Mouse (Mus musculus): ENCODE measurements around the gene A030005L19Rik.
"Not testable (repeated sequence)": the region's sequence is repeated elsewhere in the genome, so short reads cannot be mapped to it uniquely, and the experiment has no call there.

A030005L19Rik gene

DNA sequence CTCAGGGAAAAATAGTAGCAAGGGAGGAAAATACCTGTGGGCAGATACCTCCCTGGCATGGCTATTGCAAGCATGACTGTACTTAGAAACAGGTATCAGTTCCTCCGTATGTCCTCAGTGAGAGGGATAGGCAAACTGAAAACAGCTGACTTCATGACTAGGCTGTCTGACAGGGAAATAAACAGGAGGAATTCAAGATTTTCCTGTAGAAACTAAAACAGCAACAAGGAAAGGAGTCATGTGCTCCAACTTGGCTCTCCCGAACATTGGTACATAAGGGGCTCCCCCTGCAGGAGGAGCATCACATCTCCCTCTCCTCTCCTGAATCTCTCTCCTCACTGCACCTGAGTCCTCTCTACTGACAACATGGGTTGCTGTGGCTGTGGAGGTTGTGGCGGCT is at the start of gene A030005L19Rik:
Gene A030005L19Rik (plus strand): TSS at position 301 of the 400 bp plus-strand sequence.
- in situ Hi-C loops (cut with MboI; ENCODE audit: low pct_unique_long_range_greater_than_20kb in 1 of 2, low sequenced_read_pairs in 2 of 2, unreplicated experiment in 1 of 2) = no loop called here

DNA sequence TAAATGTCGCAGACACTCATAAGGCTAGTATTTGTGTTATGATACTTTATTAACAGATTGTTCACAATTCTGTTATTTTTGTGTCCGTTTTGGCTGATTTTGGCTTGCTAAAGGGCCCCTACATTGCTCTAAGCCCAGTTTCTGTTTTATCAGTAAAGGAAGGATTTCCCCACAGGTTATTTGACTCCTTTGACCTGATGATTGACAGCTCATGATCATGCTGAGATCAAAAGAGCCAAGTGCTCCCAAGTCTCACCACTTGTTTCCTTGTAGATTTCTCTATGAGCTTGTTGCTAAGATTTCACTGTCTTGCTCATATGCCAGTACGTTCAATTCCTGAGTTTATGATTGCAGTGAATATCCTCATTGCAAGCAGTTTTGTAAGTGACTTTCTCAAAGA is 42.9 kb upstream of the A030005L19Rik start:
- in situ Hi-C loops (cut with MboI; ENCODE audit: low pct_unique_long_range_greater_than_20kb in 1 of 2, low sequenced_read_pairs in 2 of 2, unreplicated experiment in 1 of 2) = no loop called here

DNA sequence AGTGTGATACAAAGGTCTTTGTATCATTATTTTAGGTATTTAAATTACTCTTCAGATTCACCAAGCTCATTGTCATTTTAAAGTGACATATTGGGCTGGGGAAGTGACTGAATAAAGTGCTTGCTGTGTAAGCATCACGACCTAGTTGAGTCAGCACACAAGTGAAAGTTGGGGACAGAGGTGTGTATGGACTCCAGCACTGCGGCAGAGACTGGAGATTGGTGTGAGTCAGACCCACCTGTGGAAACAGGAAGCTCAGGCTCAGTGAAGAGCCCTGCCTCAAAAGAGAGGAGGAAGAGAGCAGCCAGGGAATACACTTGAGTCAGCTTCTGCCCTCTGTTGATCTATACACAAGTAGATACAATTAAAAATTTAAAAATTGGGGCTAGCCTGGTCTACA is 34.0 kb upstream of the A030005L19Rik start:
- in situ Hi-C loops (cut with MboI; ENCODE audit: low pct_unique_long_range_greater_than_20kb in 1 of 2, low sequenced_read_pairs in 2 of 2, unreplicated experiment in 1 of 2) = no loop called here

DNA sequence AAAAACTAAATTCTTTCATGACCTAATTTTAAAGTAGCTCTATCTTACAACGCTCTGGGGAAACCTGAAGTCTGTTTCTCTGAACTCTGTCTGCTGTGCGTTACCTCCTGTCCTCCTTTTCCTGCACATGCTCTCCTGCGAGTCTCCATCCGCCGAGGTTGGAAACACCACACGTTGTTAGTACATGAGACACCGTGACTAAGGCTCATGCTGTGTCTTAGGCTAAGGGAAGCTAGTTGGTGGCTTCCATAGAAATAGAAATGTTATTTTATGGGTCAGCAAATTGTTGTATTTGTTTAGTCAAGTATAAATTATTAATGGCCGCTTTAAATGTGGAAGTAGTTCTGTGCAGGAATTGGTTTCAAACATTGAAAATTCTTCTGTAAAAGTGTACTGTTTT is 32.9 kb upstream of the A030005L19Rik start:
- in situ Hi-C loops (cut with MboI; ENCODE audit: low pct_unique_long_range_greater_than_20kb in 1 of 2, low sequenced_read_pairs in 2 of 2, unreplicated experiment in 1 of 2) = no loop called here

DNA sequence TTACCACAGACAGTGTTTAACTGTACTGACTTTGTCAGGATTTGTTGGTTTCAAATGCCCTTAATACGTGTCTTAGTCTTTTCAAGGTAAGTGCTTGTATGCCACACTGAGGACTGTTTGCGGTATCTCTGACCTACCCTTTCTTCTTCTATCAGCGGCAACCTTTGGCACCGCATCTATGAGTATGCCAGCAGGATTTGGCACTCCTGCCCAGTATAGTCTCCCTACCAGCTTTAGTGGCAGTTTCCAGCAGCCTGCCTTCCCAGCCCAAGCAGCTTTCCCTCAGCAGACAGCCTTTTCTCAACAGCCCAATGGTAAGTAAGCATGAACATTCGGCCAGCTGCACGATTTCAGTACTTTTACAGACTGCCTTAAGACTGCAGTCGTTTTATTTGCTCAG is 19.9 kb upstream of the A030005L19Rik start:
- in situ Hi-C loops (cut with MboI; ENCODE audit: low pct_unique_long_range_greater_than_20kb in 1 of 2, low sequenced_read_pairs in 2 of 2, unreplicated experiment in 1 of 2) = no loop called here

DNA sequence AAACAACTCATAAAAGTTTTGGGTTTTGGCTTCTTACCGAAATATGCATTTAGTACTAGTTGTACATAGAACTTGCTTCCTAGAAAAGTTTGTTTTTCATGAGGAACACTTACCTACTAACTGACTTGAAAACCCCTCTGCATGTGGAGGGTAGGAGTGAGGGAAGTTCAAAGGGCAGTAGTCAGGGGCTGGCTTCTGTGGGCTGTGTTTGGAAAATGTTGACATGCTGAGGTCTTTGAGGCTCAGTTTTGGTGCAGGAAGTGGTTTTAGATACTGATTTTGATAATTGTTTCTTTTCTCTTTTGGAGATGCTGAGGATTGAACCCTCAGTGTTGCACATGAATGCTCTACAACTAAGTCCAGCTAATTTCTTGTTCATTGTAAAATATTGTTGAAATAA is 12.6 kb upstream of the A030005L19Rik start:
- in situ Hi-C loops (cut with MboI; ENCODE audit: low pct_unique_long_range_greater_than_20kb in 1 of 2, low sequenced_read_pairs in 2 of 2, unreplicated experiment in 1 of 2) = no loop called here

- in situ Hi-C loops (cut with MboI; ENCODE audit: low pct_unique_long_range_greater_than_20kb in 1 of 2, low sequenced_read_pairs in 2 of 2, unreplicated experiment in 1 of 2) = no loop called here
These were observed 11.9 kb upstream of the A030005L19Rik start for GRCm38 (mm10) chr1:82901201-82901600.

DNA sequence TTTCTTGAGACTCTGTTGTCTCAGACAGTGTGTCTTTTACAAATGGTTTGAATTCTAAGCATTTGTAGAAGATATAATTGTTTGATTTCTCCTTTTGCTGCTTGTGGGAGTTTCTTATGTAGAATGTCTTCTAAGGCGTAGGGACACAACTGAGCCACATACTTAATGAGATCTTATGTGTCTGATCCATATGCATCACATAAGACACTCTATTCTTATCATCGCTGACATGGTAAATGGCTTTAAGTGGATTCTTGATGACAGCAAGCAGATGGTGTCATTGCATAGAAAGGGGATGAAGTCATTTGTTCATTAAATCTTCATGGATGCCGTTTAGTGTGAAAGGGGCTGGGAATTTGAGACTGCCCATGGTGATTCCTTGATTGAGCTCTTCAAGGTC is 7.2 kb upstream of the A030005L19Rik start:
- in situ Hi-C loops (cut with MboI; ENCODE audit: low pct_unique_long_range_greater_than_20kb in 1 of 2, low sequenced_read_pairs in 2 of 2, unreplicated experiment in 1 of 2) = no loop called here

- in situ Hi-C loops (cut with MboI; ENCODE audit: low pct_unique_long_range_greater_than_20kb in 1 of 2, low sequenced_read_pairs in 2 of 2, unreplicated experiment in 1 of 2) = not testable (repeated sequence)
These were observed 309 bp downstream of the A030005L19Rik start for GRCm38 (mm10) chr1:82913434-82913833.

DNA sequence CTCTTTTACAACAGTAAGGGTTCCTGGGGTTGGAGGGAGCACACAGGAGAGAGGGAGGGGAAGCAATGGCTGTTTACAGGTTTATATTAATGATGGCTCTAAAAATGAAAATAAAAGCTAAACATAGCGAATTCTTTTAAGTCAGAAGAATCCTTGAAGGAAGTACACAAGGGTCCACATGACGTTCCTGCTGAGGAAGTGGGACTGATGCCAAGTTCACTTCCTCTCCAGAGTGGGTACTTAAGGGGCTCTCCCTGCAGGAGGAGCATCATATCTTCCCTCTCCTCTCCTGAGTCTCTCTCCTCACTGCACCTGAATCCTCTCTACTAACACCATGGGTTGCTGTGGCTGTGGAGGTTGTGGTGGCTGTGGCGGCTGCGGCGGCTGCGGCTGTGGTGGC is 11.5 kb downstream of the A030005L19Rik start, which contains the start of gene A030014E15Rik:
Gene A030014E15Rik (plus strand): TSS at position 268 of the 400 bp plus-strand sequence.
- in situ Hi-C loops (cut with MboI; ENCODE audit: low pct_unique_long_range_greater_than_20kb in 1 of 2, low sequenced_read_pairs in 2 of 2, unreplicated experiment in 1 of 2) = no loop called here

- in situ Hi-C loops (cut with MboI; ENCODE audit: low pct_unique_long_range_greater_than_20kb in 1 of 2, low sequenced_read_pairs in 2 of 2, unreplicated experiment in 1 of 2) = not testable (repeated sequence)
These were observed 17.4 kb downstream of the A030005L19Rik start for GRCm38 (mm10) chr1:82930558-82930957.

DNA sequence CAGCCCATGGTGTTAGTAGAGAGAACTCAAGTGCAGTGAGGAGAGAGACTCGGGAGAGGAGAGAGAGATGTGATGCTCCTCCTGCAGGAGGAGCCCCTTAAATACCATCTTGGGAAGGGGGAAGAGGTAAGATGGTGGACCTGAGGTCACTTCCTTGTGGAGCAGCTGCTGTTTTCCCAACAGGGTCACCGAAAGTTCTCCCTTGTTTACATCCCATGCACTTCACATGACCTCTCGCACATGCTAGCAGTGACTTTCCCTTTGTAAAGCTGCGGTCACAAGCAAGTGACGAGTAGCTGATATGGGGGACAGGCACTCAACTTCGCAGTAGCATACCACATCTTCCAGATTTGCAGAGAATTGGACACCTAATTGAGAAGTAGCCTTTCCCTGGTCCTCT is 18.2 kb downstream of the A030005L19Rik start, which contains the start of gene Gm6217:
Gene Gm6217 (minus strand): TSS at position 74 of the 400 bp plus-strand sequence.
- in situ Hi-C loops (cut with MboI; ENCODE audit: low pct_unique_long_range_greater_than_20kb in 1 of 2, low sequenced_read_pairs in 2 of 2, unreplicated experiment in 1 of 2) = not testable (repeated sequence)

DNA sequence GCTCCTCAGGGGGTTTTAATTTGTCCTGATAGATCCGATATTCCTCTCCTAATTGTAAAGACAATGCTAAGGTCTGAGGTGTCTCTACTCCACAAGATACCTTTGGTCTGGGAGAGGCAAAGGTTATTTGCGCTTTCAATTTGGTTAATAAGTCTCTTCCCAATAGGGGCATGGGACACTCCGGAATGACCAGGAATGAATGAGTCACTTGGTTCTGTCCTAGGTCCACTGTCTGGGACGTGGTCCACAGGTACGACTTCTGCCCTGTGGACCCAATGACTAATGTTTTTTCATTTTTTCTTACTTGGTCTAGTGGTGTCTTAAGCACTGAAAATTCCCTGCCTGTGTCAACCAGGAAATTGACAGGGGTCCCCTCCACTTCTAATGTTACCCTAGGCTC is 25.5 kb downstream of the A030005L19Rik start:
- in situ Hi-C loops (cut with MboI; ENCODE audit: low pct_unique_long_range_greater_than_20kb in 1 of 2, low sequenced_read_pairs in 2 of 2, unreplicated experiment in 1 of 2) = no loop called here

GRCm38 (mm10) chr1:82942505-82942904 is 29.4 kb downstream of the A030005L19Rik start:
- in situ Hi-C loops (cut with MboI; ENCODE audit: low pct_unique_long_range_greater_than_20kb in 1 of 2, low sequenced_read_pairs in 2 of 2, unreplicated experiment in 1 of 2) = not testable (repeated sequence)

DNA sequence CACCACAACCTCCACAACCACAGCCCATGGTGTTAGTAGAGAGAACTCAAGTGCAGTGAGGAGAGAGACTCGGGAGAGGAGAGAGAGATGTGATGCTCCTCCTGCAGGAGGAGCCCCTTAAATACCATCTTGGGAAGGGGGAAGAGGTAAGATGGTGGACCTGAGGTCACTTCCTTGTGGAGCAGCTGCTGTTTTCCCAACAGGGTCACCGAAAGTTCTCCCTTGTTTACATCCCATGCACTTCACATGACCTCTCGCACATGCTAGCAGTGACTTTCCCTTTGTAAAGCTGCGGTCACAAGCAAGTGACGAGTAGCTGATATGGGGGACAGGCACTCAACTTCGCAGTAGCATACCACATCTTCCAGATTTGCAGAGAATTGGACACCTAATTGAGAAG is 30.2 kb downstream of the A030005L19Rik start, which contains the start of gene A030003K21Rik:
Gene A030003K21Rik (minus strand): TSS at position 94 of the 400 bp plus-strand sequence.
- in situ Hi-C loops (cut with MboI; ENCODE audit: low pct_unique_long_range_greater_than_20kb in 1 of 2, low sequenced_read_pairs in 2 of 2, unreplicated experiment in 1 of 2) = not testable (repeated sequence)

DNA sequence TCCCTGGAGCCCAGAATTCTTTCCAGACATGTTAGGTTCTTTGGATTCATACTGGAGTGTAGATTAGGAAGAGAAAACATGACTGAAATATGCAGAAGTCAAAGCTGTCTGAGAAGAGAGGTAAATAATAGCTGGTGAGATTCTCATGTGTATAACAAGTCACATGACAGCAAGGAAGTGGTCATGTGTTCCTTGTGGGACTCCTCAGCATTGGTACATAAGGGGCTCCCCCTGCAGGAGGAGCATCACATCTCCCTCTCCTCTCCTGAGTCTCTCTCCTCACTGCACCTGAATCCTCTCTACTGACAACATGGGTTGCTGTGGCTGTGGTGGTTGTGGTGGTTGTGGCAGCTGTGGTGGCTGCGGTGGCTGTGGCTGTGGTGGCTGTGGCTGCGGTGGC is 32.9 kb downstream of the A030005L19Rik start:
- in situ Hi-C loops (cut with MboI; ENCODE audit: low pct_unique_long_range_greater_than_20kb in 1 of 2, low sequenced_read_pairs in 2 of 2, unreplicated experiment in 1 of 2) = not testable (repeated sequence)

- in situ Hi-C loops (cut with MboI; ENCODE audit: low pct_unique_long_range_greater_than_20kb in 1 of 2, low sequenced_read_pairs in 2 of 2, unreplicated experiment in 1 of 2) = no loop called here
These were observed 35.5 kb downstream of the A030005L19Rik start for GRCm38 (mm10) chr1:82948601-82949000.

DNA sequence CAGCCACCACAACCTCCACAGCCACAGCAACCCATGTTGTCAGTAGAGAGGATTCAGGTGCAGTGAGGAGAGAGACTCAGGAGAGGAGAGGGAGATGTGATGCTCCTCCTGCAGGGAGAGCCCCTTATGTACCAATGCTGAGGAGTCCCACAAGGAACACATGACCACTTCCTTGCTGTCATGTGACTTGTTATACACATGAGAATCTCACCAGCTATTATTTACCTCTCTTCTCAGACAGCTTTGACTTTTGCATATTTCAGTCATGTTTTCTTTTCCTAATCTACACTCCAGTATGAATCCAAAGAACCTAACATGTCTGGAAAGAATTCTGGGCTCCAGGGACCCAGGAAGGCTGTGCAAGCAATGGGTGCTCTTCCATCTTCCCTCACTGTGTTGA is 42.8 kb downstream of the A030005L19Rik start, which contains the start of gene Gm7544:
Gene Gm7544 (minus strand): TSS at position 101 of the 400 bp plus-strand sequence.
- in situ Hi-C loops (cut with MboI; ENCODE audit: low pct_unique_long_range_greater_than_20kb in 1 of 2, low sequenced_read_pairs in 2 of 2, unreplicated experiment in 1 of 2) = not testable (repeated sequence)

GRCm38 (mm10) chr1:82959870-82960385 is 46.8 kb downstream of the A030005L19Rik start, which contains the start of gene Gm47955:
Gene Gm47955 (plus strand): TSS chr1:82960286.
- in situ Hi-C loops (cut with MboI; ENCODE audit: low pct_unique_long_range_greater_than_20kb in 1 of 2, low sequenced_read_pairs in 2 of 2, unreplicated experiment in 1 of 2) = no loop called here
